Mouse (Mus musculus) megakaryocyte, embryonic 14.5 days (primary cell): ENCODE data around the gene Fgfr2. TPM values are rescaled to one million over a fixed set of nuclear protein-coding genes. Genes with fewer than 3 reads are reported as not detected.

ENCODE experiments used
- H3K27me3 ChIP-seq: replicated peaks from 2 replicates; pipeline ENCODE3; 2012; ENCODE audit warnings: inconsistent platforms
- H3K36me3 ChIP-seq: replicated peaks from 2 replicates; pipeline ENCODE3; 2012; ENCODE audit warnings: low read length, inconsistent platforms, mixed read lengths
- H3K4me1 ChIP-seq: 2 replicates; pipeline ENCODE4 v1.6.1; 2012; ENCODE audit warnings: inconsistent platforms
- H3K4me3 ChIP-seq: replicated peaks from 2 replicates; pipeline ENCODE3; 2012; ENCODE audit warnings: moderate library complexity, mild to moderate bottlenecking, inconsistent platforms
- H3K9me3 ChIP-seq: 2 replicates; pipeline ENCODE4 v1.6.1; 2012; ENCODE audit warnings: inconsistent platforms
- FLI1 ChIP-seq: IDR thresholded peaks from 2 replicates; pipeline ENCODE4 v1.6.1; 2012; ENCODE audit warnings: low read length, inconsistent platforms, mixed read lengths
- GATA1 ChIP-seq: IDR thresholded peaks from 3 replicates; pipeline ENCODE4 v1.6.1; 2012; ENCODE audit warnings: mixed read lengths, low read length, inconsistent platforms, borderline replicate concordance
- polyA plus RNA-seq: library from polyadenylated mRNA; stranded (reverse); fragments of >175 nt; gene quantifications from 2 replicates; pipeline ENCODE4 v1.2.3, GENCODE M21; 2012; ENCODE audit warnings: low replicate concordance; ENCODE audit not compliant: insufficient read depth

Gene Fgfr2
- polyA plus RNA-seq, 1 experiment = 0.45 TPM

DNA sequence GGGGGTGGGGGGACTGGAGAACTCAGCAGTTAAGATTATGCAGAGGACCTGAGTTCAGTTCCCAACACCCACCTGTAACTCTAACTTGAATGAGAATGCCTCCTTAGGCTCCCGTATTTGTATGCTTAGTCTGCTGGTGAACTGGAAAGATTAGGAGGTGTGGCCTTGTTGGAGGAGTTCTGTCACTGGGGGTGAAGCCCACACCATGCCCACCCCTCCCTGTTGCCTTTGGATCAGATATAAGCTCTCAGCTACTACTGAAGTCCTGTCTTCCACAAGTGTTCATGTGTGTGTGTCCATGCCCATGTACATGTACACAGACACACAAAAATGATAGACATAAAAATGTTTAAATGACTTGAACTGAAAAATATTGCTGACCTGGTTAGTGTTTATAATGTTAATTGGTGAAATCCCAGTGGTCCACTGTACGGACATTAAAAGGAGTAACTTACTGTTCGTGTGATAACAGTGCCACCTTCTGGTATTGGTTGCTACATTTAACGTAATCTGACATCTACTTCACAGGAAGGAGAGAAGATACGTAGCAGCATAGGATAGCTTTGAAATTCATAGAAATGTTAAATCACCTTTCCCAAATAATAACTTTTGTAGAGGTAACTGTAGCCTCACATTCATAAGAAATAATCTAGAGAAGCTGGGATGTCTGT is 2208.3 kb downstream of the Fgfr2 start:
- Histone ChIP-seq H3K9me3 (peaks cover 8% of the 10 kb centered on the region), H3K27me3 (peaks cover 3% of the 10 kb centered on the region), H3K4me3 (no peak overlapping the region), H3K4me1 (no peaks in the 10 kb centered on the region), H3K36me3 (peaks cover 2% of the 10 kb centered on the region)
- TF ChIP-seq FLI1 = no peak
- TF ChIP-seq GATA1 = no peak

DNA sequence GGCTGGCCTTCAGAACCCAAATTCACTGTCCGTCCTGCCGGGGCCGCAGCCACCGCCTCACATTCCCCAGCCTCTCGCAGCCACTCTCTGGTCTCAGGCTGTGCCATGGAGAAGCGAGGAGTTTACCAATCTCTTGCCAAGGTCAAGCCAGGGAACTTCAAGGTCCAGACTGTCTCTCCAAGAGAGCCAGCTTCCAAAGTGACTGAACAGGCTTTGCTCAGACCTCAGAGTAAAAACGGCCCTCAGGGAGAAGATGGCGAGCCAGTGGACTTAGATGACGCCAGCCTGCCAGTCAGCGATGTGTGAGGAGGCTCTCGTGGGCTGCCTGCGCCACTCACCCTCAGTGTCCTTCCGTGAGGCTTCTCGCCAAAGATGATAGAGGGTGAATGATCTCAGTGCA is 2212.3 kb downstream of the Fgfr2 start:
- Histone ChIP-seq H3K27me3 (no peaks in the 10 kb centered on the region), H3K4me3 (no peak overlapping the region), H3K9me3 (no peaks in the 10 kb centered on the region), H3K36me3 (peaks cover 2% of the 10 kb centered on the region), H3K4me1 (no peaks in the 10 kb centered on the region)
- no peak for TF ChIP-seq GATA1
- no peak for TF ChIP-seq FLI1

- no peaks in the 10 kb centered on the region for H3K27me3 ChIP-seq
- TF ChIP-seq GATA1 (no peak), FLI1 (no peak)
- no peaks in the 10 kb centered on the region for H3K9me3 ChIP-seq
- no peak overlapping the region for H3K4me3 ChIP-seq
- H3K36me3 ChIP-seq = no peaks in the 10 kb centered on the region
- H3K4me1 ChIP-seq = peaks cover 10% of the 10 kb centered on the region; the same call in 1 of the 2 replicates
These were observed 2218.4 kb downstream of the Fgfr2 start for GRCm38 (mm10) chr7:130904571-130905365.

- Histone ChIP-seq H3K9me3 (no peaks in the 10 kb centered on the region), H3K4me1 (peaks cover 10% of the 10 kb centered on the region; the same call in 1 of the 2 replicates), H3K27me3 (no peaks in the 10 kb centered on the region), H3K4me3 (peak overlapping the region; percentile 87), H3K36me3 (no peaks in the 10 kb centered on the region)
- TF ChIP-seq FLI1 (no peak), GATA1 (no peak)
These were observed 2219.6 kb downstream of the Fgfr2 start for GRCm38 (mm10) chr7:130903505-130904074.

DNA sequence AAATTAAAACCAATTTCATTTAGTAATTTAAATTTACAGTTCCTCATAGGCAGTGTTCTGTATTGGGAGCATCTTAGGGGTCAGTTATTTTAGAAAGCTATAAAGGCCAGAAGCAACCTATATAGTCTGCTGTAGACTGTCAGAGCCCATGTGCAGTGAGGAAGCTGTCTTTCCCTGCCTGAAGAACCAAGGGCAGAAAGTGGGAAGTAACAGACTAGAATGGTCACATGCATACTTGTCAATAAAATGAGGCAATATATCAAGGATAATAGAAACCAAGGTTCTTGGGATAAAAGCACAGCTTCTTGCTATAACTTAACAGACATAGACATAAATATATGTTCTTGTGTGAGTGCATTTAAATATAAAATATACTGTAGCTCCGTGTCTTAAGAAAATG is 2220.2 kb downstream of the Fgfr2 start:
- TF ChIP-seq FLI1 (no peak), GATA1 (no peak)
- no peak overlapping the region for H3K4me3 ChIP-seq
- no peaks in the 10 kb centered on the region for H3K36me3 ChIP-seq
- no peaks in the 10 kb centered on the region for H3K9me3 ChIP-seq
- peaks cover 10% of the 10 kb centered on the region; the same call in 1 of the 2 replicates for H3K4me1 ChIP-seq
- H3K27me3 ChIP-seq = no peaks in the 10 kb centered on the region

GRCm38 (mm10) chr7:130900233-130900848 is 2222.8 kb downstream of the Fgfr2 start:
- Histone ChIP-seq H3K9me3 (no peaks in the 10 kb centered on the region), H3K4me1 (peaks cover 10% of the 10 kb centered on the region; the same call in 1 of the 2 replicates), H3K4me3 (no peak overlapping the region), H3K27me3 (no peaks in the 10 kb centered on the region), H3K36me3 (no peaks in the 10 kb centered on the region)
- TF ChIP-seq GATA1 (no peak), FLI1 (no peak)

DNA sequence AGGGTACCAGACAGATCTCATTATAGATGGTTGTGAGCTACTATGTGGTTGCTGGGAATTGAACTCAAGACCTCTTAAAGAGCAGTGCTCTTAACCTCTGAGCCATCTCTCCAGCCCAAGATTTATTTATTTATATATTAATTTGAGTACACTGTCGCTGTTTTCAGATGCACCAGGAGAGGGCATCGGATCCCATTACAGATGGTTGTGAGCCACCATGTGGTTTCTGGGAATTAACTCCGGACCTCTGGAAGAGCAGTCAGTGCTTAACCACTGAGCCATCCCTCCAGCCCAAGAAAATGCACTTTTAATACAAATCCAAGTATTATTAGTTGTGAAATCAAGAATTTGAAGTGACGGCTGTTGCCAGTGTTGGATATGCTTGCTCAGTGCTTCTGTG is 2224.8 kb downstream of the Fgfr2 start:
- Histone ChIP-seq H3K4me1 (peaks cover 5% of the 10 kb centered on the region; the same call in 1 of the 2 replicates), H3K27me3 (no peaks in the 10 kb centered on the region), H3K9me3 (no peaks in the 10 kb centered on the region), H3K36me3 (no peaks in the 10 kb centered on the region), H3K4me3 (no peak overlapping the region)
- TF ChIP-seq FLI1 = no peak
- no peak for TF ChIP-seq GATA1

DNA sequence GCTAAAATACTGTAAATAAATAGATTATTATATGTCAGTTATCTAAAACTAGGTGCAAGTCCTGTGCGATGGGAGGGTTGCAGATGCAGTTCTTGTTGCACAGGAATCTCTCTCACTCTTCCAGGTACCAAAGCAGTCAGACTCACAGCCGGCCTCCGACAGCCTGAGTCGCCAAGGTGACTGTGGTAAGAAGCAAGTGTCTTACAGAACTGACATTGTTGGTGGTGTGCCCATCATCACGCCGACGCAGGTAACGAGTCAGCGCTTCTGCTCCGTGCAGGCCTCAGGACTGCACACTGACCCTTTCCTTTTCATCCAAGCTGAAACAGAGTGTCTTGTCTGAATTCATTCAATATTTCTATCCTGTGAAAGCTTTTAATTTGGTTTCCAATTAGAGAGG is 2225.9 kb downstream of the Fgfr2 start:
- TF ChIP-seq FLI1 = no peak
- TF ChIP-seq GATA1 = no peak
- Histone ChIP-seq H3K4me1 (peaks cover 5% of the 10 kb centered on the region; the same call in 1 of the 2 replicates), H3K9me3 (no peaks in the 10 kb centered on the region), H3K36me3 (no peaks in the 10 kb centered on the region), H3K4me3 (no peak overlapping the region), H3K27me3 (no peaks in the 10 kb centered on the region)

- TF ChIP-seq GATA1 = no peak
- TF ChIP-seq FLI1 = no peak
- no peak overlapping the region for H3K4me3 ChIP-seq
- H3K9me3 ChIP-seq = no peaks in the 10 kb centered on the region
- H3K27me3 ChIP-seq = no peaks in the 10 kb centered on the region
- no peaks in the 10 kb centered on the region for H3K36me3 ChIP-seq
- H3K4me1 ChIP-seq = peaks cover 5% of the 10 kb centered on the region; the same call in 1 of the 2 replicates
These were observed 2227.1 kb downstream of the Fgfr2 start for GRCm38 (mm10) chr7:130896064-130896463.
